Mouse (Mus musculus) hindbrain, embryonic 16.5 days (tissue): ENCODE results near the gene Hook1. TPM values are rescaled to one million over a fixed set of nuclear protein-coding genes. Genes with fewer than 3 reads are reported as not detected.

Source experiments
- ATAC-seq: fragments of 200-750 bp; cut with Nextera tagmentation; 2 replicates; pipeline ENCODE4 v1.8.0; 2017; ENCODE audit warnings: moderate TSS enrichment, moderate library complexity
- H3K27ac ChIP-seq: fragments of 300-500 bp; sonication (generic); 2 replicates; pipeline ENCODE4 v1.5.1; 2014; ENCODE audit warnings: low read depth, mild to moderate bottlenecking, control low read depth, low read length, moderate library complexity
- H3K27me3 ChIP-seq: fragments of 300-500 bp; sonication (generic); replicated peaks from 2 replicates; pipeline ENCODE4 v1.6.1; 2014; ENCODE audit warnings: low read length; ENCODE audit not compliant: control insufficient read depth, insufficient read depth
- H3K36me3 ChIP-seq: fragments of 300-500 bp; sonication (generic); 2 replicates; pipeline ENCODE4 v1.6.1; 2014; ENCODE audit warnings: mild to moderate bottlenecking, low read length, moderate library complexity, mixed read lengths; ENCODE audit not compliant: control insufficient read depth, insufficient read depth
- H3K4me1 ChIP-seq: fragments of 300-500 bp; sonication (generic); 2 replicates; pipeline ENCODE4 v1.6.1; 2014; ENCODE audit warnings: low read depth, low read length; ENCODE audit not compliant: control insufficient read depth, insufficient read depth
- H3K4me2 ChIP-seq: fragments of 300-500 bp; sonication (generic); 2 replicates; pipeline ENCODE4 v1.6.1; 2014; ENCODE audit warnings: mild to moderate bottlenecking, low read length, control low read depth, moderate library complexity
- H3K4me3 ChIP-seq: fragments of 300-500 bp; sonication (generic); 2 replicates; pipeline ENCODE4 v1.5.1; 2014; ENCODE audit warnings: mild to moderate bottlenecking, low read length, control low read depth, moderate library complexity
- H3K9ac ChIP-seq: fragments of 300-500 bp; sonication (generic); 2 replicates; pipeline ENCODE4 v1.6.1; 2014; ENCODE audit warnings: low read depth, mild to moderate bottlenecking, control low read depth, low read length, moderate library complexity
- H3K9me3 ChIP-seq: fragments of 300-500 bp; sonication (generic); 2 replicates; pipeline ENCODE4 v1.6.1; 2014; ENCODE audit warnings: mild to moderate bottlenecking, low read length, moderate library complexity; ENCODE audit not compliant: control insufficient read depth
- WGBS: fragments of 180-500 bp; shearing (Covaris S2); extraction: QIAGEN DNeasy Blood & Tissue Kit; methylation state at CpG from one replicate; pipeline ENCODE4 v1.1.7; 2014; 5-methylcytosine and 5-hydroxymethylcytosine counted together
- polyA plus RNA-seq: library from polyadenylated mRNA; unstranded; fragments of >200 nt; fragmentation: Nextera tagmentation; extraction: Ambion mirVana; gene quantifications from 2 replicates; pipeline ENCODE4 v1.2.1, GENCODE M21; 2015

Gene Hook1
- 64.9 and 67.8 TPM in 2 replicates for polyA plus RNA-seq

DNA sequence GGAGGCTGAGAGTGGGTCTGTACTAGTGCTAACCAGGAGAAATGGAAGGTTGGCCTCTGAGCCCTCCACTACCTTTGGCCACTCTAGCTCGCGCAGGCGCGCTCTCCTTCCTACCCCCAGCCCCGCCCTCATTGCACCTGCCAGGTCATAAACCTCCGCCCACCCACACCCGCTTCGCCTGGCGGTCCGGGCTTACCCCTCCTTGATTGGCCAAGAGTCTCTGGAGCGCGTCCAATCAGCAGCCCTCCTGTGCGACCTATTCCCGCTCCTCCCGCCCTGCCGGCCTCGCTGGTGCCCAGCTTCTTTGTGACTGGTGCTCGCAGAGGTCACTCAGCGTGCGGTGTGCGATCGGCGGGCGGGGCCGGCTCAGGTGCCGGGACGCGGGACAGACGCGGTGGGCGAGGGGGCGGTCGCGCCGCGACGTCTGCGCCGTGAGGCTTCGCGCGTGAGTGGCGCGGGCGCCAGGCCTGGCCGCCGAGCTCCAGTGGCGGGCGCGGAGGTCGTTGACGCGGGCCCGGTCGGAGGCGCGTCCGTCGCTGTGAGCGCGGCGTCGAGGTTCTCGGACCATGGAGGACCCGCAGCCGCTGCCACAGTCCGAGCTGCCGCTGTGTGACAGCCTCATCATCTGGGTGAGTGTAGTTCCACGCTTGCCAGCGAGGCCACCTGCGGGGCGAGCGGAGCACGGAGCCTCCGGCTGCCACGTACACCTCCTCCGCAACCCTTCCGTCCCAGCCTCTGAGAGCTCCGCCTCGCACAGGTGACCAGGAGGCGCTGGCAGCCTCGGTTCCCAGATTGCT, at the start of gene Hook1:
TSS of gene Hook1 (plus strand) at position 313 of the 797 bp plus-strand sequence.
- H3K27ac ChIP-seq: peak within 1 kb of the TSS; percentile 89
- H3K9me3 ChIP-seq: no peaks in the 10 kb centered on the region
- no peaks in the 10 kb centered on the region for H3K36me3 ChIP-seq
- H3K9ac ChIP-seq: peak within 1 kb of the TSS; percentile 91
- no peaks in the 10 kb centered on the region for H3K27me3 ChIP-seq
- peak within 1 kb of the TSS; percentile 81 for H3K4me2 ChIP-seq
- peak within 1 kb of the TSS; percentile 89 for H3K4me3 ChIP-seq
- H3K4me1 ChIP-seq: peaks cover 7% of the 10 kb centered on the region
- WGBS: under 1% methylated on average over 70 of the region's 82 CpGs
- ATAC-seq: peak; percentile 99

DNA sequence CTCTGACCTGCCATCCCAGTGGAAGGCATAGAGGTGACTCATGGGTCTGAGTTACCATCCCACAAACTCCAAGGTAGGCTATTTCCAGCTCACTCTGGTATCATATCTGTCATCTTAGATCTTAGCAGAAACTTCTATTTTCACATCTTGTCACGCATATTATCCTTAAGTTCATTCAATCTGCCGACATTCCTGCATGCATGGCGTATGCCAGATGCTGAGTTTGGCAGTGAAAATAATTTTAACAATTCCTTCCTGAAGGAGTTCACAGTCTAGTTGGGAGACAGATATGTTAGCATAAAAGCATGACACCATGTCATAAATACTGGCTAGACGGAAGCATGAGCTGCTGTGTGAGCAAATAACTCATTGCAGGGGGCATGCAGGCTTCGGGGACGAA, 49.3 kb upstream of the Hook1 start:
- H3K4me3 ChIP-seq: no peak overlapping the region
- no peak overlapping the region for H3K4me2 ChIP-seq
- no peaks in the 10 kb centered on the region for H3K27me3 ChIP-seq
- H3K4me1 ChIP-seq: no peaks in the 10 kb centered on the region
- H3K36me3 ChIP-seq: no peaks in the 10 kb centered on the region
- H3K27ac ChIP-seq: no peak overlapping the region
- WGBS: 80% methylated on average over 6 of the region's 6 CpGs
- no peaks in the 10 kb centered on the region for H3K9me3 ChIP-seq
- no peak for ATAC-seq
- no peak overlapping the region for H3K9ac ChIP-seq

DNA sequence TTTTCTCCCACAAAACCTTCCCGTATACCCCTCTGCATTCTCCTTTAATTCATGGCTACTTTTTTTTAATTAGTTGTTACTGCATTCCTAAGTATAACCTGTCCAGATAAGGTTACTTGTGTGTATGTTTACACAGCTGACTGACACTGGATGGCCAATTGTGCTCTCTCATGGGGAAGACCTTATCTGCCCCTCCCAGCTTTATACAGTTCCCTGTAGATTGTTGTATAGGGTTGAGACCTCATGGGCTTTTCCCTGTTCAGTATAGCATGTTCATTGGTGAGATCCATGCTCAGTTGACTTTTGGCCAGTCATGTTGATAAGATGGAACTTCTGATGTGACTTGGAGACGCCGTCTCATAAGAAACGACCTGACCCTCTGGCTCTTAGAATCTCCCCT, 46.6 kb upstream of the Hook1 start:
- Histone ChIP-seq H3K36me3 (no peaks in the 10 kb centered on the region), H3K27me3 (no peaks in the 10 kb centered on the region), H3K4me1 (no peaks in the 10 kb centered on the region), H3K9me3 (no peaks in the 10 kb centered on the region), H3K27ac (no peak overlapping the region), H3K4me3 (no peak overlapping the region), H3K9ac (no peak overlapping the region), H3K4me2 (no peak overlapping the region)
- no peak for ATAC-seq
- WGBS: 86% methylated on average over 4 of the region's 4 CpGs

DNA sequence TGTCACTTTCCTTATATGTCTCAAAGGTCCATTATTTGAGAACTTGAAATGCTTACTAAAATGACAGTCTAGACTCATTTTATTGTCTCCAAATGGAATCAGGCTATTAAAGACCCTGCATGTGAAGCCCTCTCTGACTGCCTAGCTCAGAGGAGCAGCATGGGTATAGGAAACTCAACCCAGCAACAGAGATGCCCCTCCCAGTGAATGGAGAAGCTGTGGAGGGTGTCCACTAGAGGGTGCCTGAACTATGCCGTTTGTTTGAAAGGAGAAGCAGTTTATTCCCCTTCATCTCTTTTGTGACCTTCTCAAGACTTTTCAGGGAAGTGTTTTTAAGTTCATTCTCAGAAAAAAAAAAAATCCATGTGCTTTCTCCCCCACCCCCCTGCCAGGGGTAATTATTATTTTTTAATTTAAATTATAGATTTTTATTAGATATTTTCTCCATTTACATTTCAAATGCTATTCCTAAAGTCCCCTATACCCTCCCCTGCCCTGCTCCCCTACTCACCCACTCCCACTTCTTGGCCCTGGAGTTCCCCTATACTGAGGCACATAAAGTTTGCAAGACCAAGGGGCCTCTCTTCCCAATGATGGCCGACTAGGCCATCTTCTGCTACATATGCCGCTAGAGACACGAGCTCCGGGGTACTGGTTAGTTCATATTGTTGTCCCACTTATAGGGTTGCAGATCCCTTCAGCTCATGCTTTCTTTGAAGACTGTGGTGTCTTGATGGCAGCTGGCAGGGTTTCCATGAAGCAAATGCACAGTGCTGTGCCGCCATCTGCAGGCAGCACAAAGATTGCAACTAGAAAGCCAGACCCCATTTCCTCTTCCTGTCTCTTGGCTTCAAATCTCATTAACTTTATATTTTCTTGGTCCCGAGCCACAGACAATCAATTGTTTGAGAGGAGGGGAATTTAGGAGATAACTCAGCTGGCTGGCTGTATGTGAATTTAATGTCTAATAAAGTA, 42.5 kb upstream of the Hook1 start:
- no peaks in the 10 kb centered on the region for H3K27me3 ChIP-seq
- no peak overlapping the region for H3K27ac ChIP-seq
- H3K9me3 ChIP-seq: no peaks in the 10 kb centered on the region
- H3K4me1 ChIP-seq: no peaks in the 10 kb centered on the region
- no peaks in the 10 kb centered on the region for H3K36me3 ChIP-seq
- ATAC-seq: peak; percentile 89
- WGBS: 11% methylated on average over 7 of the region's 7 CpGs
- H3K9ac ChIP-seq: no peak overlapping the region
- no peak overlapping the region for H3K4me3 ChIP-seq
- H3K4me2 ChIP-seq: no peak overlapping the region; the same call in 1 of the 2 replicates

DNA sequence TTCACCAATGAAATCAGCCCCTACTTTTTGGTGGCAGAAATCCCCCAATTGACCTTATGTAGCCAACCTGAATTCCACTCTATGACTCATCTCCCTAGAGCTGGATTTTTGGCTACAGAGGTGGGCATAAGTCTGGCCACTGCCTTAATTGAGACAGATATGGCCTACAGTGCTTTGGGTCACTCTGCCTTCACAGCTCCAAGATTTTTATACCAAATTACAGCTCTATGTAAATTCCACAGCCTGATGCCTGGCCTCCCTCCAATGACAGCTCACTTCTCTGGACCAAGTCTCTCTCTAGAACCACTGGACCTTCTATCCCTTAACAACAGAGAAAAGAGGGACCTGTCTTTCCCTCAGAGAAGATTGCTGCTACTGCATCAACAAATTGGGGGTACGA, 38.2 kb upstream of the Hook1 start:
- no peaks in the 10 kb centered on the region for H3K4me1 ChIP-seq
- no peak overlapping the region for H3K9ac ChIP-seq
- no peak overlapping the region for H3K27ac ChIP-seq
- H3K9me3 ChIP-seq: no peaks in the 10 kb centered on the region
- no peak overlapping the region for H3K4me3 ChIP-seq
- ATAC-seq: no peak
- H3K36me3 ChIP-seq: no peaks in the 10 kb centered on the region
- 95% methylated on average over 1 of the region's 1 CpGs for WGBS
- no peak overlapping the region for H3K4me2 ChIP-seq
- H3K27me3 ChIP-seq: no peaks in the 10 kb centered on the region

DNA sequence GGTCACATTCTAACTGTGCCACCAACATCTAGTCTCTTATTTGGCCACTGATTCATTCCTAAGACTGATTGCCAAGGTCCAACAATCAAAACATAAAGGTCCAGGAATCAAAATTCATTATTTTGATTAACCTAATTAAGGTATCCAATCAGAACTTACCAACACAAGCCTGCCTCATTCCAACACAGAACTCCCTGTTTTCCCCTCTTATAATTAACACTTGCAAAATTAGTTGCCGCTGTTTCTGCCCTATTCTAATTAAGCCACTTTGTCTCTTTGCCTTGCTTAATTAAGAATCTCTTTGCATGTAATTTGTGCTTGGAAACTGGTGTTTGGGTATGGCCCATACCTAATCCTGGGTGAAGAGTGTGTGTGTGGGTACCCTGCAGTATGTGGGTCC, 37.1 kb upstream of the Hook1 start:
- H3K9me3 ChIP-seq: no peaks in the 10 kb centered on the region
- H3K36me3 ChIP-seq: no peaks in the 10 kb centered on the region
- H3K4me1 ChIP-seq: no peaks in the 10 kb centered on the region
- no peak for ATAC-seq
- no peak overlapping the region for H3K9ac ChIP-seq
- H3K27ac ChIP-seq: no peak overlapping the region
- H3K27me3 ChIP-seq: no peaks in the 10 kb centered on the region
- WGBS: 76% methylated on average over 1 of the region's 1 CpGs
- H3K4me2 ChIP-seq: no peak overlapping the region
- H3K4me3 ChIP-seq: no peak overlapping the region

DNA sequence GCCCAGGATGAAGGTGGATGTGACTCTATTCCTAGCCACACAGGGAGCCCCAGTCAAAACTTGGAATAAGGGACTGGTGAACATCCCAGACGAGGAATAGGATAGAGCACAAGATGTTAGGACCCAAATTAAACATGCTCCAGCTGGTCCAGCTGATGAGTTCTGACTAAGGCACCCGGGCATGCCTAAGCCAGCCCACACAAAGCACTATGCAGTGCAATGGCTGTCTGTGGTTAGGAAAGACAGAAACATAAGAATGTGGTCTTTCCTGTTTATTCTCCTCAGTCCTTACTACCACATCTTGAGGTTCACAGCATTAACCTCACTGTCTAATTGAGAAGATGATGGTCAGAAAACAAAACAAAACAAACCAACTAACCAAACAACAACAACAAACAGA, 35.7 kb upstream of the Hook1 start:
- Histone ChIP-seq H3K27ac (no peak overlapping the region), H3K27me3 (no peaks in the 10 kb centered on the region), H3K4me1 (no peaks in the 10 kb centered on the region), H3K36me3 (no peaks in the 10 kb centered on the region), H3K9me3 (no peaks in the 10 kb centered on the region), H3K9ac (no peak overlapping the region), H3K4me2 (no peak overlapping the region), H3K4me3 (no peak overlapping the region)
- 63% methylated on average over 2 of the region's 2 CpGs for WGBS
- no peak for ATAC-seq

DNA sequence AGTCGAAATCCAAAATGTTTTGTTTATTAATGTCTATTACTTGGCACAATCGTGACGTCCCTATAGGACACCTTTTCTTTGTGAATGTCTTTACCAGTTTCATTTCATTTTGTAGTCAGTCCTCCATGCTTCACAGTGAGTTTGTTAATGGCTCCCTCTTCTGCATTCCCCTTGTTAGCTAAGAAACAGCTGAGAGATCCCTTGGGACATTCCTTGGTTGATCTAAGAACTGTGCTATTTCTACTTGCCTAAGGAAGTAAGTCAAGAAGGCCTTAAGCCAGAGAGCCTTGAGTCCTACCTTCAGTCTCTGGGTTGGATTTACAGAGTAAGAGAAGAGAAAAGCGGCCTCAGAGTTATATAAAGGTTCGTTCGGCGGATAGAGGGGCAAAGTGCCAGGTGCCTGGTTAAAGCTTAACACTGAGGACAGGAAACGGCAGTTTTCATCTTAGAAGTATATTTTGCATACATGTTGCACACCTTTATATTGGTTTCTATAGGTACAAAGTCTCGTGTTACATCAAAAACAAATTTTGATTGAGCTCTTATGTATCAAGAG, 33.2 kb upstream of the Hook1 start:
- H3K36me3 ChIP-seq: no peaks in the 10 kb centered on the region
- no peak overlapping the region for H3K4me2 ChIP-seq
- 90% methylated on average over 9 of the region's 9 CpGs for WGBS
- no peaks in the 10 kb centered on the region for H3K4me1 ChIP-seq
- no peak overlapping the region for H3K4me3 ChIP-seq
- no peak overlapping the region for H3K9ac ChIP-seq
- no peak overlapping the region for H3K27ac ChIP-seq
- no peaks in the 10 kb centered on the region for H3K27me3 ChIP-seq
- ATAC-seq: no peak
- H3K9me3 ChIP-seq: no peaks in the 10 kb centered on the region
